Mouse (Mus musculus) ovary, adult 2 months (tissue): Measurements from ENCODE around the gene Abhd15. TPM values are rescaled to one million over a fixed set of nuclear protein-coding genes. Genes with fewer than 3 reads are reported as not detected.

Source experiments
- polyA plus RNA-seq: library from polyadenylated mRNA; depleted of rRNA; stranded (reverse); fragments of >200 nt; gene quantifications from 2 replicates; pipeline ENCODE4 v1.2.3, GENCODE M21; 2012; rRNA removed

Gene Abhd15
- polyA plus RNA-seq, result 9.2 and 9.3 TPM in 2 replicates

DNA sequence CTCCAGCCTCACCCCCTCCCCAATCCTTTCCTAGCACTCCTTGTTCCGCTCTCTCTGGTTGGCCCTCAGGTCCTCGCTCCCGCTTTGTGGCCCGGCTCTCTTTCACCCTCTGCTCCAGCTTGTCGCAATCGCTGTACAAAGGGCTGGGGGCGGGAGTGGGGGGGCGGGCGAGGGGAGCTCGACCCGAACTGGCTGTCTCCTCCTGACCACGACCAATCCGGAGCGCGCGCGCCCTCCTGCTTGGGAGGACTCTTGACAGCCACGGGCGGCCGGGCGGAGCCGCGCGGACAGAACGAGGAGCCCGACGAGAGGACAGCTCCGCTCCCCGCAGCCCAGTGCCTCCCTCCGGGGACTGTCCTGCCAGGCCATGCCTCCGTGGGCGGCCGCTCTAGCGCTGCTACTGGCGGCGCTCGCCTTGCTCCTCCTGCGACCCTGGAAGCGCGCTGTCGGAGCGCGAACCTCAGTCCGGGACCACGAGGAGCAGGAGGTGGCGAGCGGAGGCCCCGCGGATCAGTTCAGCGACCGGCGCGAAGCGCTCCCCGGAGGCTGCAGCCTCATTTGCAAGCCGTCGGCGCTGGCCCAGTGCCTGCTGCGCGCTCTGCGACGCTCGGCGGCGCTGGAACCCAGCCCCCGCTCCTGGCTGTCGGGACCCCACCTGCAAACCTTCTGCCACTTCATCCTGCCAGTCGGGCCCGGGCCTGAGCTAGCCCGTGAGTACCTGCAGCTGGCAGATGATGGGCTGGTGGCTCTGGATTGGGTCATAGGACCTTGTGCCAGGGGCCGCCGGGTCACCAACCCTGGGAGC is at the start of gene Abhd15:
TSS of gene Abhd15 (plus strand) at position 290 of the 805 bp plus-strand sequence.

DNA sequence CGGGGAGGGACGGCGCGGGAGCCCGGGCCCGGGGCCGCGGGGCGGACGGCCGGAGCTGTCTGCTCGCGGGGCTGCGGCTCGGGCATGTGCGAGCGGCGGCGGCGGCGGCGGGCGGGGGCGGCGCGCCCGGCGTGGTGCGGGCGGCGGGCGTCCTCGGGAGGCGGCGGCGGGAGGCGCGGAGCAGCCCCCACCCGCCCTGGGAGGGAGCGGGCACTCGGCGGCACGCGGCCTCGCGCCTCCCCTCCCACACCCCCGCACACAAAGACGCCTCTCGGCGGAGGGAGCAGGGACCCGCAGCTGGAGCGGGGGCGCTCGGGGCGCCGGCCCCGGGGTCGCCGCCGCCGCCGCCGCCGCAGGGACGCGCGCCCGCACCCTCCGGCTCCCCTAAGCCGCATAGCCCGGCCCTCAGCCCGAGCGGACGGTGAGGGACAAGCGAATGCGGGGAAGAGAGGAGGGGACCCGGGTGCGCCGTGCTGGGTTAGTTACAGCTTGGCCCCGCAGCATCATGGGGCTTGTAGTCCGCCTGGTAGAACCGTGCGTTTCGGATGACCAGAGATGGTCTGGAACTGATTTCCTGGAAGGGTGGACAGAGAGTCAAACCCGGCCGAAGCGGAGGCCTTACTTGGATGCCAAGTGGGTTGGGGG is 25.2 kb upstream of the Abhd15 start, which contains the start of gene Ankrd13b:
TSS of gene Ankrd13b (minus strand) at position 88 of the 645 bp plus-strand sequence.

DNA sequence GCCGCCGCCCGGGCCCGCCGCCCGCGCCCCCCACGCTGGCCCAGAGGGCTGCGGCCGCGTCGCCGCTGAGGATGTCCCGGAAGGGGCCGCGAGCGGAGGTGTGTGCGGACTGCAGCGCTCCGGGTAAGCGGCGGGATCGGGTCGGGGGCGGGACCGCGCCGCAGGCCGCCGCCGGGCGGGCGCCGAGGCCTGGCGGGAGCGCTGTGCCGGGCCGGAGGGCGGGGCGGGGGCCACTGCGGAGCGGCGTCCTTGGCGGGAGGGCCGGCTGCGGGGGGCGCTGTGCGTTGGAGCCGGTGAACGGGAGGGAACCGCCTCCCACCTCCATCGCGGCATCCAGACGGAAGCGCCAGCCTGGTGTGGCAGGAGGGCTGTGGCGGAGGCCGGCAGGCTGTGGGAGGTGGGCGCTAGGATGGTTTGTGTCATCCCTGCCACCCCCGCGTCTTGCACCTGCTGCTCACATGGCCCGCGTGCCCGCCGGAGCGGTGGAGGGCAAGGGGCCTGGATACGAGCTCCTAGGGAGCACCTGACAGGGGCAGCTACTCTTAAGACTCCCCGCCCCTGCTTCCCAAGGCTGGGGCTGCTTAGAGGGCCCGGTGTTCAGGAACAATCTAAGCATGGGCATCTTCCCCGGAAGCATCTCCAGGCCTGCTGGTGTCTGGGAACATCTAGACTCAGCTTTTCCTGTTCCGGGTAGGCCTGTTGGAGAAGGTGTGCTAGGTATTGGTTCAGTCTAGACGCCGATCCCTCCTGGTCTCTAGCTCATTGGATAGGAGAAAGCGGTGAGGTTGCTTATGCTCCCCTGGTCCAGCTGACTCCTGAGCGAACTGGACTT is 21.2 kb upstream of the Abhd15 start, which contains the start of gene Git1:
TSS of gene Git1 (plus strand) at position 51 of the 832 bp plus-strand sequence.

DNA sequence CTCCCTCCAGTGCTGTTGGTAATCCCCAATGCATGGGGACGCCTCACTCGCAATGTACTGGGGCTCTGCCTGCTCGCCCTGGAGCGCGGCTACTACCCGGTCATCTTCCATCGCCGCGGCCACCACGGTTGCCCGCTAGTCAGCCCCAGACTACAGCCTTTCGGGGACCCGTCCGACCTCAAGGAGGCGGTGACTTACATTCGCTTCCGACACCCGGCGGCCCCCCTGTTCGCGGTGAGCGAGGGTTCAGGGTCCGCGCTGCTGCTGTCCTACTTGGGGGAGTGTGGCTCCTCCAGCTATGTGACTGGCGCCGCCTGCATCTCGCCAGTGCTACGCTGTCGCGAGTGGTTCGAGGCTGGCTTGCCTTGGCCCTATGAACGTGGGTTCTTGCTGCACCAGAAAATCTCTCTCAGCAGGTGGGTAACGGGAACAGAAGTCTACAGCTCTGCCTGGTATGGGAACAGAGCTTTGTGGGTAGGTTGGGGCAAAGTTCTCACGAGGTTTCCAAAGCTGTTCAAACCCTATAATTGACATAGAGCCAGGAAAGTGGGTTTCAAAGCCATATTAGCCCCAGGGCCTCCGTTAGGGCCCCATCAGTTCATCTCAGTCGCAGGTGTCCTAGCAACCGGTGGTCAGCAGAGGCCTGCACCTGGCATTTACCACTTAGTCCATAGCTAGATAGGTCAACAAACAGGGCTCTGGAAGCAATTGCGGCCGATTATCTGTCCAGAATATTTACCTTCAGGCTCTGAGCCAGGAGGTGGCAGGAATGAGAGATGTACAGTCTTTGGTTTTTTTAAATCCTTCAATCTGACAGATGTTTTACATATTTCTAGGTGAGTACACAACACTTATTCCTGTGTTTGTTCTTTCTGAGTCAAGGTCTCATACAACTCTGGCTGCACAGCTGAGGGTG is 974 bp downstream of the Abhd15 start, which contains the start of gene Trp53i13:
TSS of gene Trp53i13 (minus strand) at position 344 of the 916 bp plus-strand sequence.

DNA sequence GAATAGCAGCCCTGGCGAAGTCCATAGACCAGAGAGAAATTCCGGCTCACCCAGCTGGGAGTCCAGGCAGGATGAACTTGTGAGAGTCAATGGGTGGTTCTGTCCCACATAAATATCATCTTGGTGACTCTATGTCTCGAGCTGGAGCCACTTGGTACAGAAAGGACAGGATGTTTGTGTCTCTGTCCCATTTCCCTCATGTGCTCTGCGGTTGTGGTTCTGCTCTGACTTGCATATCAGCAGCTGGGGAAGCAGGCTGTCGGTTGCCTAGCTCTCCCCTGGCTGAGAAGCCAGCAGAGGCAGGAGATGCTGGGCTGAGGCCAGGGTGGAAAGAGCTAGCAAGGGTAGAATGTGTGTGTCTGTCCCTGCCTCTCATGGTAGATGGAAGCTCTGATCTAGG is 4.1 kb downstream of the Abhd15 start, which contains the start of gene Gm10392:
TSS of gene Gm10392 (minus strand) at position 156 of the 400 bp plus-strand sequence.

Other genes starting within 250 kb of the Abhd15 start
- gene Coro6, start 52.7 kb upstream of the Abhd15 start, polyA plus RNA-seq, result 11.3 and 11.7 TPM in 2 replicates
- gene Ankrd13b, start 25.4 kb upstream of the Abhd15 start, polyA plus RNA-seq, result 65.5 and 67.8 TPM in 2 replicates
- 97.9 and 102 TPM in 2 replicates for gene Git1, start 21.6 kb upstream of the Abhd15 start, polyA plus RNA-seq
- 44.6 and 46.7 TPM in 2 replicates for gene Trp53i13, start 859 bp downstream of the Abhd15 start, polyA plus RNA-seq
- gene Gm10392, start 4.1 kb downstream of the Abhd15 start, polyA plus RNA-seq, result not detected in 2 replicates
- gene Taok1, start 92.7 kb downstream of the Abhd15 start, polyA plus RNA-seq, result 3.0 TPM in 2 replicates
- gene Nufip2, start 171.0 kb downstream of the Abhd15 start, polyA plus RNA-seq, result 17.6 and 27.2 TPM in 2 replicates
- not detected in 2 replicates for gene Cryba1, start 210.2 kb downstream of the Abhd15 start, polyA plus RNA-seq
- 56.8 and 61.5 TPM in 2 replicates for gene Myo18a, start 248.1 kb downstream of the Abhd15 start, polyA plus RNA-seq